Mouse (Mus musculus) liver, adult 2 months (tissue): ENCODE data around the gene Lima1.

Experiments
- CTCF ChIP-seq: fragments of 200-500 bp; IDR thresholded peaks from 2 replicates; pipeline ENCODE4 v1.5.1; 2011; ENCODE audit warnings: low read depth, low read length, control low read depth
- POLR2A ChIP-seq: fragments of 200-500 bp; IDR thresholded peaks from 2 replicates; pipeline ENCODE4 v1.6.1; 2011; ENCODE audit warnings: low read length, control low read depth; ENCODE audit not compliant: insufficient read depth; ENCODE audit errors: extremely low read depth

GRCm38 (mm10) chr15:99843856-99844255 is 31.4 kb downstream of the Lima1 start:
- TF ChIP-seq POLR2A (no peak), CTCF (no peak)
